Mouse (Mus musculus): ENCODE results near the gene Ceacam20. TPM values are rescaled to one million over a fixed set of nuclear protein-coding genes. Genes with fewer than 3 reads are reported as not detected.

Ceacam20 gene
- polyA plus RNA-seq, 1 experiment from 2014 or later = not detected

GRCm38 (mm10) chr7:19932877-19933809 lies 32.1 kb upstream of the Ceacam20 start:
- ATAC-seq (ENCODE audit: insufficient number of reproducible peaks, insufficient read depth, low FRiP score, low TSS enrichment) = no peak; the same call in 1 of the 2 replicates

GRCm38 (mm10) chr7:19935171-19935751 lies 30.0 kb upstream of the Ceacam20 start:
- Histone ChIP-seq H3K27ac (no peak overlapping the region), H3K36me3 (no peaks in the 10 kb centered on the region), H3K9ac (no peak overlapping the region), H3K4me2 (replicated peaks) (no peak overlapping the region), H3K27me3 (peaks cover 14% of the 10 kb centered on the region; the same call in 1 of the 2 replicates), H3K4me1 (peaks cover 4% of the 10 kb centered on the region; the same call in 1 of the 2 replicates), H3K9me3 (no peaks in the 10 kb centered on the region), H3K4me3 (no peak overlapping the region)
- no peak for ATAC-seq (ENCODE audit: insufficient number of reproducible peaks, insufficient read depth, low FRiP score, low TSS enrichment)
- WGBS = 79% methylated on average over 20 of the region's 20 CpGs

More at GRCm38 (mm10) chr7:19932877-19933809, 32.1 kb upstream of the Ceacam20 start:
- peaks cover 14% of the 10 kb centered on the region; the same call in 1 of the 2 replicates for H3K27me3 ChIP-seq
- peaks cover 4% of the 10 kb centered on the region; the same call in 1 of the 2 replicates for H3K4me1 ChIP-seq
- no peak overlapping the region for H3K27ac ChIP-seq
- H3K9ac ChIP-seq = no peak overlapping the region
- WGBS = 24% methylated on average over 21 of the region's 21 CpGs
- H3K36me3 ChIP-seq = no peaks in the 10 kb centered on the region
- H3K9me3 ChIP-seq = no peaks in the 10 kb centered on the region
- H3K4me2 ChIP-seq (replicated peaks) = peak overlapping the region; percentile 21; the same call in 1 of the 2 replicates
- H3K4me3 ChIP-seq = no peak overlapping the region

- no peak overlapping the region for H3K4me2 ChIP-seq (replicated peaks)
- 81% methylated on average over 6 of the region's 6 CpGs for WGBS
- no peak overlapping the region for H3K4me3 ChIP-seq
- H3K36me3 ChIP-seq = no peaks in the 10 kb centered on the region
- no peaks in the 10 kb centered on the region for H3K9me3 ChIP-seq
- H3K27me3 ChIP-seq = peaks cover 14% of the 10 kb centered on the region; the same call in 1 of the 2 replicates
- ATAC-seq (ENCODE audit: insufficient number of reproducible peaks, insufficient read depth, low FRiP score, low TSS enrichment) = no peak
- no peak overlapping the region for H3K9ac ChIP-seq
- no peak overlapping the region for H3K27ac ChIP-seq
- peaks cover 4% of the 10 kb centered on the region; the same call in 1 of the 2 replicates for H3K4me1 ChIP-seq
These were observed 29.3 kb upstream of the Ceacam20 start for GRCm38 (mm10) chr7:19935961-19936360.

GRCm38 (mm10) chr7:19937229-19937821 lies 27.9 kb upstream of the Ceacam20 start:
- Histone ChIP-seq H3K4me3 (no peak overlapping the region), H3K27ac (no peak overlapping the region), H3K4me2 (replicated peaks) (no peak overlapping the region), H3K9me3 (no peaks in the 10 kb centered on the region), H3K9ac (no peak overlapping the region), H3K27me3 (0 out of 2 replicates have a peak, but pooled peaks cover 6% of the 10 kb centered on the region), H3K36me3 (no peaks in the 10 kb centered on the region), H3K4me1 (peaks cover 4% of the 10 kb centered on the region; the same call in 1 of the 2 replicates)
- WGBS = 81% methylated on average over 11 of the region's 11 CpGs
- ATAC-seq (ENCODE audit: insufficient number of reproducible peaks, insufficient read depth, low FRiP score, low TSS enrichment) = no peak

- H3K4me1 ChIP-seq = no peaks in the 10 kb centered on the region
- 56% methylated on average over 11 of the region's 12 CpGs for WGBS
- H3K9me3 ChIP-seq = no peaks in the 10 kb centered on the region
- H3K27ac ChIP-seq = no peak overlapping the region
- H3K36me3 ChIP-seq = no peaks in the 10 kb centered on the region
- H3K4me2 ChIP-seq (replicated peaks) = no peak overlapping the region
- H3K27me3 ChIP-seq = no peaks in the 10 kb centered on the region
- no peak overlapping the region for H3K9ac ChIP-seq
- ATAC-seq (ENCODE audit: insufficient number of reproducible peaks, insufficient read depth, low FRiP score, low TSS enrichment) = no peak
- no peak overlapping the region for H3K4me3 ChIP-seq
These were observed 25.5 kb upstream of the Ceacam20 start for GRCm38 (mm10) chr7:19939555-19940235.

- 34% methylated on average over 5 of the region's 6 CpGs for WGBS
- H3K27ac ChIP-seq = no peak overlapping the region
- no peak overlapping the region for H3K4me3 ChIP-seq
- H3K9ac ChIP-seq = no peak overlapping the region
- H3K36me3 ChIP-seq = no peaks in the 10 kb centered on the region
- no peak overlapping the region for H3K4me2 ChIP-seq (replicated peaks)
- no peaks in the 10 kb centered on the region for H3K4me1 ChIP-seq
- no peaks in the 10 kb centered on the region for H3K27me3 ChIP-seq
- no peaks in the 10 kb centered on the region for H3K9me3 ChIP-seq
- no peak for ATAC-seq (ENCODE audit: insufficient number of reproducible peaks, insufficient read depth, low FRiP score, low TSS enrichment)
These were observed 25.0 kb upstream of the Ceacam20 start for GRCm38 (mm10) chr7:19940256-19940655.

GRCm38 (mm10) chr7:19944709-19945108 lies 20.5 kb upstream of the Ceacam20 start:
- no peaks in the 10 kb centered on the region for H3K36me3 ChIP-seq
- no peak overlapping the region for H3K27ac ChIP-seq
- H3K4me3 ChIP-seq = no peak overlapping the region
- no peak overlapping the region for H3K4me2 ChIP-seq (replicated peaks)
- H3K27me3 ChIP-seq = no peaks in the 10 kb centered on the region
- H3K4me1 ChIP-seq = no peaks in the 10 kb centered on the region
- no peak overlapping the region for H3K9ac ChIP-seq
- no peak for ATAC-seq (ENCODE audit: insufficient number of reproducible peaks, insufficient read depth, low FRiP score, low TSS enrichment)
- 92% methylated on average over 8 of the region's 8 CpGs for WGBS
- H3K9me3 ChIP-seq = no peaks in the 10 kb centered on the region

- no peak overlapping the region for H3K27ac ChIP-seq
- no peak overlapping the region for H3K4me3 ChIP-seq
- WGBS = 87% methylated on average over 5 of the region's 5 CpGs
- no peaks in the 10 kb centered on the region for H3K36me3 ChIP-seq
- no peaks in the 10 kb centered on the region for H3K9me3 ChIP-seq
- H3K27me3 ChIP-seq = no peaks in the 10 kb centered on the region
- ATAC-seq (ENCODE audit: insufficient number of reproducible peaks, insufficient read depth, low FRiP score, low TSS enrichment) = no peak
- H3K4me1 ChIP-seq = no peaks in the 10 kb centered on the region
- no peak overlapping the region for H3K9ac ChIP-seq
- no peak overlapping the region for H3K4me2 ChIP-seq (replicated peaks)
These were observed 20.0 kb upstream of the Ceacam20 start for GRCm38 (mm10) chr7:19945201-19945600.

GRCm38 (mm10) chr7:19945821-19946515 lies 19.2 kb upstream of the Ceacam20 start:
- Histone ChIP-seq H3K4me2 (replicated peaks) (no peak overlapping the region), H3K9ac (no peak overlapping the region), H3K27ac (no peak overlapping the region), H3K4me3 (no peak overlapping the region), H3K4me1 (0 out of 2 replicates have a peak, but pooled peaks cover 4% of the 10 kb centered on the region), H3K27me3 (no peaks in the 10 kb centered on the region), H3K9me3 (no peaks in the 10 kb centered on the region), H3K36me3 (no peaks in the 10 kb centered on the region)
- 82% methylated on average over 13 of the region's 13 CpGs for WGBS
- ATAC-seq (ENCODE audit: insufficient number of reproducible peaks, insufficient read depth, low FRiP score, low TSS enrichment) = no peak

- H3K9ac ChIP-seq = no peak overlapping the region
- 0 out of 2 replicates have a peak, but pooled peaks cover 4% of the 10 kb centered on the region for H3K4me1 ChIP-seq
- H3K4me2 ChIP-seq (replicated peaks) = no peak overlapping the region
- no peaks in the 10 kb centered on the region for H3K27me3 ChIP-seq
- no peaks in the 10 kb centered on the region for H3K9me3 ChIP-seq
- no peak overlapping the region for H3K4me3 ChIP-seq
- H3K27ac ChIP-seq = no peak overlapping the region
- 76% methylated on average over 12 of the region's 12 CpGs for WGBS
- no peaks in the 10 kb centered on the region for H3K36me3 ChIP-seq
- ATAC-seq (ENCODE audit: insufficient number of reproducible peaks, insufficient read depth, low FRiP score, low TSS enrichment) = no peak
These were observed 16.3 kb upstream of the Ceacam20 start for GRCm38 (mm10) chr7:19948956-19949355.

GRCm38 (mm10) chr7:19949996-19950395 lies 15.2 kb upstream of the Ceacam20 start:
- no peak for ATAC-seq (ENCODE audit: insufficient number of reproducible peaks, insufficient read depth, low FRiP score, low TSS enrichment)
- Histone ChIP-seq H3K4me2 (replicated peaks) (no peak overlapping the region), H3K4me1 (0 out of 2 replicates have a peak, but pooled peaks cover 4% of the 10 kb centered on the region), H3K36me3 (no peaks in the 10 kb centered on the region), H3K9me3 (no peaks in the 10 kb centered on the region), H3K4me3 (no peak overlapping the region), H3K27me3 (no peaks in the 10 kb centered on the region), H3K27ac (no peak overlapping the region), H3K9ac (no peak overlapping the region)
- WGBS = 54% methylated on average over 10 of the region's 10 CpGs

Measured in embryonic facial prominence, embryonic 12.5 days (tissue).